Mouse (Mus musculus): ENCODE data around the gene Sox6.
"Not testable (repeated sequence)": the region's sequence is repeated elsewhere in the genome, so short reads cannot be mapped to it uniquely, and the experiment has no call there.

Sox6 gene

GRCm38 (mm10) chr7:115645971-115646447 lies 392.6 kb downstream of the Sox6 start:
- DNase-seq (ENCODE audit: low spot score) = no peak

- no peak for DNase-seq (ENCODE audit: low spot score)
These were observed 393.2 kb downstream of the Sox6 start for GRCm38 (mm10) chr7:115645272-115645970.

- no peak for DNase-seq (ENCODE audit: low spot score)
These were observed 407.9 kb downstream of the Sox6 start for GRCm38 (mm10) chr7:115630691-115631090.

DNA sequence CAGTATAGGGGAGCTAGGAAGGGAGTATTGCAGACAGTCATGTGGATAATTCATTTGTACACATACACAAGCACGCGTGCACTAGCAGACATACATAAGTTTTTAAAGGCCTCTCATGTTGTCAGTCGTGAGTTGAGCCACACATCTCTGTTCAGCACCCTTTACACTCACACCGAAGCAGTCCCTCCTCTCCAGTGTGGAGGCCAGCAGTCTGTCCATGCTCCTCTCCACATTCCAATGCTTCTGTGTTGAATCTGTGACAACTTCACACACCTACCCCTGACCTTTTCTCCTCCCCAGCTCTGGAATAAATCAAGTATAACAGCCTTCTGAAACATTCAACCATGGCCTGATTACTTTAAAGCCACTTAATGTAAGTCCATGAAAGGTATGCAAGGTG lies 408.3 kb downstream of the Sox6 start:
- no peak for DNase-seq (ENCODE audit: low spot score)

GRCm38 (mm10) chr7:115628766-115629165 lies 409.8 kb downstream of the Sox6 start:
- no peak for DNase-seq (ENCODE audit: low spot score)

DNA sequence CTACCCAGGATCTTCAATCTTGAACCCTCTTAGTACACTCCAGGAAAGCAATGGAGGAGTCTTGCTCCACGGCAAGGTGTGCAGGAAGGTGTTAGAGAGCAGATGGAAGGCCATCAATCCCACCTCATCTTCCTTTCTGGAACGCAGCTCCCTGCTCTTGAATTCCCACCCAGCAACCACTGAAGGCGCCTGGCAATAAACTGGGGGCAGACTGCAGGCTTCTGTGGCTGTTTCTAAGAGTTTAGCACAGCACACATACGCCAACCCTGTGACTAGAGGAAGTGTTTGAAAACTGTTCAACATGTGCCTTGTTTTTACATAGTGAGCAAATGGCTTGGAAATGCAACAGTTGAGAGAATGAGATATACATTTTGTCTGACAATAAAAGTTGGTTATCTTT lies 412.6 kb downstream of the Sox6 start:
- DNase-seq (ENCODE audit: low spot score) = no peak

- DNase-seq (ENCODE audit: low spot score) = peak; percentile 4
These were observed 413.6 kb downstream of the Sox6 start for GRCm38 (mm10) chr7:115624907-115625552.

GRCm38 (mm10) chr7:115624451-115624850 lies 414.1 kb downstream of the Sox6 start:
- DNase-seq (ENCODE audit: low spot score) = no peak

GRCm38 (mm10) chr7:115615697-115616237 lies 422.8 kb downstream of the Sox6 start:
- no peak for DNase-seq (ENCODE audit: low spot score)

DNA sequence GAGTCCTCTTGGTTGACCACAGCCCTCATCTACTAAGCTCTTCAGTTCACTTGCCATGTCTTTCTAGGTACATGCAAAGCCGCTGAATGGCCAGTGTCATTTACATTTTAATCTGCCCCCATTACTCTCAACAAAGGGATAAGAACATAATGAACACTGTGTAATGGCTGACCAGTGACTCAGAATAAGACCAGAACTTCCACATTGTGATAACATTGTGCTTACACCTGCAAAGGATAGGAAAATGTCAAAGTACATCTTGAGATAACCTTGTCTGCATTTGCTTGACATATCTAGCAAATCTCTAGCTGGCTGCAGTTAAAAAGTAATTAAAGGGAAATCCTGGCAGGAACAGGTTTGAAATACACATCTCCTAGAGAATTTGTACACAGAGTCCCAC lies 431.1 kb downstream of the Sox6 start:
- DNase-seq (ENCODE audit: low spot score) = no peak

DNA sequence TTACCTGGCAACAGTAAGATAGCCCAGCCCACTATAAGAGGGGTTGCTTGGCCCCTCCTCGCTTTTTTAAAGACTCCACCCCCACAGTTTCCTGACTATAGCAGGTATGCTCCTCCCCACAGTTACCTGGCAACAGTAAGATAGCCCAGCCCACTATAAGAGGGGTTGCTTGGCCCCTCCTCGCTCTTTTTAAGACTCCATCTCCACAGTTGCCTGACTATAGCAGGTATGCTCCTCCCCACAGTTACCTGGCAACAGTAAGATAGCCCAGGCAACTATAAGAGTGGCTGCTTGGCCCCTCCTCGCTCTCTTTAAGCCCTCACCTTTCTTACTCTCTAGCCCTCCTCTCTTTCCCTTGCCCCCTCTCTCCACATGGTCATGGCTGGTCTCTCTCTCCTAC lies 432.5 kb downstream of the Sox6 start:
- DNase-seq (ENCODE audit: low spot score) = not testable (repeated sequence)

- DNase-seq (ENCODE audit: low spot score) = no peak
These were observed 433.7 kb downstream of the Sox6 start for GRCm38 (mm10) chr7:115604883-115605282.

DNA sequence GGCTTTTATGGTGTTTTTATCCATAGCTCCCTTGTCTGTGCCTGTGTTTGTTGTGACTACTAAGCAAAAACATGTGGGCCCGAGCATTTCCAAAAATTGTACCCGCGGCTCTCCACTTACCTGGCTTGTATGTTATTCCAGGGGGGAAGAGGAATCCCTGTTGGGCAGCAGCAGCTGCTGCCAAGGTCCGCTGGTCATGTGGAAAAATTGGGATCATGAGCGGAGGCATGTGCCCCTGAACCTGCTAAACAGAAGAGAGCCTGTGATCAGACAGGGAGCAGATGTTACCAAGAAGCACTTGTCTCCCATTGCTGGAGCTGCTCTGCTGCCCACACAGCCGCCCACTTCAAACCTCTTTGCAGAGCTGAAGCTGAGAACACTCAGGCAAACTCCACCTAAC lies 441.2 kb downstream of the Sox6 start:
- no peak for DNase-seq (ENCODE audit: low spot score)

DNA sequence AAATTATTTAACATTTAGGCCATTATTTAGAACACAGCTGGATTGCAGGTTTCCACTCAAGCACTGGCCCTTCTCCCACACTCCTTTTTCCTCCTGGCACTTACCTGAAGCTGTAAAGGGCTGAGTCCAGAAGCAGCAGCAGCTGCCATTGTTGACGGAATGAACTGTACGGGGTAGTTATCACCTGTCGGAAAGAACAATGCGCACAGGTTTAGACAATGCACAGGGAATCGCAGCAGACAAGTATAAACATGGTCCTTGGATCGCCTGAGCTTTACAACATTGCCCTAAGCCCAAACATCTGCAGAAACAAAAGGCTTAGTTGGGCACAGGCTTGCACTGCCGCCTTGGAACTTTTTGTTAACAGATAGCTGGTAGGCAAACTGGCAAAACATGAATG lies 458.1 kb downstream of the Sox6 start:
- DNase-seq (ENCODE audit: low spot score) = no peak

- no peak for DNase-seq (ENCODE audit: low spot score)
These were observed 458.8 kb downstream of the Sox6 start for GRCm38 (mm10) chr7:115579826-115580225.

GRCm38 (mm10) chr7:115576387-115576786 lies 462.2 kb downstream of the Sox6 start:
- DNase-seq (ENCODE audit: low spot score) = no peak

- no peak for DNase-seq (ENCODE audit: low spot score)
These were observed 463.8 kb downstream of the Sox6 start for GRCm38 (mm10) chr7:115574834-115575233.

GRCm38 (mm10) chr7:115568821-115569240 lies 469.8 kb downstream of the Sox6 start:
- DNase-seq (ENCODE audit: low spot score) = no peak

- no peak for DNase-seq (ENCODE audit: low spot score)
These were observed 470.3 kb downstream of the Sox6 start for GRCm38 (mm10) chr7:115568301-115568700.

GRCm38 (mm10) chr7:115566818-115567217 lies 471.8 kb downstream of the Sox6 start:
- no peak for DNase-seq (ENCODE audit: low spot score)

DNA sequence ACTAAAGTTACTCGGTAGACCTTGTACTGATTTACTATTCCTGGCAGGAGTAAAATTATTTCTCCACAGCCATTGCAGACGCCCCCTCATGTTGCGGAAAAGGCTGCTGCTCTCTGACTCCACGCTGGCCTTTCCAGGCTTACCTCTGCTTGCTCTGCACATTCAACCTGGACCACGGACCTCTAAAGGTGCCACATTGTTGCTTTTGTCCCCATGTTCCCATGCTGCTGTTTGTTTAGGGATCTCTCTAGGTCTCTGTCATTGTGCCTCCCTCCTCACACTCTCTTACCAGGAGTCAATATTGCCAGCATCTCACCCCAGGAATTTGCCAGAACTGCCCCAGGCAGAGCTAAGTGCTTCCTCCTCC lies 473.6 kb downstream of the Sox6 start:
- DNase-seq (ENCODE audit: low spot score) = no peak

DNA sequence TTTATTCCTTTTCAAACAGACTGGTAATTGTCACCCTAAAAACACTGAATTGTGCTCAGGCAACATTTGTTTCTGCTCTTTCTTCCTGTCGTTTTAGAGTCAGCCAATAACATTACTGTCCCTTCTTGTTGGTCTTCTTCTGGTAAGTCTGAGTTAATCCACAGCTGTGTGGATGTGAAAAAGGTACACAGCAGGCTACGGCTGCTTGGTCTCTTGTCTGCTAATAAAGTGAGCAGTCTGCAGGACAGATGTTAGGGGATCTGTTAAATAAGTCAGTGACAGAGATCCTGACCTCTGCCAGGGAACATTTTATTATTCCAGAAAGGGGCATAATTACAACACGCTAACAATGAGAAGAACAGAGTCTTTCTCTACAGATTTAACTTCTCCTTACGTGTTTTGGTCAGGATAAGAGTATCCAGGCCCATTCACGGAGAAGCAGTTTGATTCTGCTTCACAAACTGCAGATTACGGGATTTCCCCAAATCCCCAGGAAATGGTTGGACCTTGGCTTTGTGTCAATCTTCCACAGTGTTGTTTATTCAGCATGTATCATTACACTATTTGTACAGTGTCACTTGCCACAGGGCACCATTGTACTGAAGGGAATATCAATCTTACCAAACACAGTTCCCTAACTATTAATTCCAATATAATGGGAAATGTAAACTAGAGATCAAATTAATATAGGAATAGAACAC lies 474.1 kb downstream of the Sox6 start:
- peak; percentile 8 for DNase-seq (ENCODE audit: low spot score)

- DNase-seq (ENCODE audit: low spot score) = no peak
These were observed 481.9 kb downstream of the Sox6 start for GRCm38 (mm10) chr7:115556677-115557076.
